Mouse (Mus musculus) v-Abl transformed pro-B cells (cell line): ENCODE measurements at regions not wholly inside any gene's neighbourhood (a gene's known extent, or its start where the extent isn't known, plus 50 kb on each side); places are given as distances from the start of the nearest gene placed in this dataset.

Experiments
- in situ Hi-C, 2 experiments: fragments of 400-800 bp; cut with MboI; formaldehyde crosslinking; loops; one replicate each; pipeline ENCODE4 v1.15.1; 2025; ENCODE audit not compliant: unreplicated experiment in 2 of 2

- in situ Hi-C loops, result no loop called here
Observed at GRCm38 (mm10) chr6:66478326-66478964, 56.7 kb upstream of the Mad2l1 start.

GRCm38 (mm10) chr6:66479576-66479975, 55.6 kb upstream of the Mad2l1 start:
- in situ Hi-C loops, result no loop called here

GRCm38 (mm10) chr6:66480207-66480606, 55.0 kb upstream of the Mad2l1 start:
- in situ Hi-C loops, result no loop called here

DNA sequence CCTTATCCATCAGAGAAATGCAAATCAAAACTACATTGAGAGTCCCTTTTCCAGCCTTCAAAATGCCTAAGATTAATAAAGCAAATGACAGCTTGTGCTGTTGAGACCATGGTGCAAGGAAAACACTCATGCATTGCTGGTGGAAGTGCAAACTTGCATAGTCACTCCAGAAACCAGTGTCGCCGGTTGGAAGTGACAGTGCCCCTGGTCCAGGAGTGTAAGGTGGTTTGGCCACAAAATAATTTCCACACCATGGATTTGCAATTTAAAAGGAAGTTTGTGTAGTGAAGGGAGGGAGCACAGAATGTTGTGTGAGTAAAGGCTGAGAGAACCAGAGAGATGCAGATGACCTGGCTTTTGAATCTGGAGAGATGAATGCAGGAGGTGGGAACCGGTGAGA, 52.4 kb upstream of the Mad2l1 start:
- in situ Hi-C loops, result no loop called here
